Mouse (Mus musculus): Measurements from ENCODE around the gene Gnl1. TPM values are rescaled to one million over a fixed set of nuclear protein-coding genes. Genes with fewer than 3 reads are reported as not detected.

Gene Gnl1
- polyA plus RNA-seq, 1 experiment from 2014 or later = 65.5 TPM

GRCm38 (mm10) chr17:35967621-35968020 is 12.0 kb upstream of the Gnl1 start:
- Histone ChIP-seq H3K4me1 (replicated peaks) (peaks cover 28% of the 10 kb centered on the region), H3K36me3 (peaks cover 19% of the 10 kb centered on the region), H3K27me3 (no peaks in the 10 kb centered on the region), H3K27ac (replicated peaks) (no peak overlapping the region), H3K9me3 (no peaks in the 10 kb centered on the region), H3K4me3 (no peak overlapping the region), H3K4me2 (no peak overlapping the region), H3K9ac (no peak overlapping the region)
- WGBS = 95% methylated on average over 2 of the region's 2 CpGs
- ATAC-seq (ENCODE audit: low FRiP score, low read depth) = no peak

GRCm38 (mm10) chr17:35969418-35970389 is 9.9 kb upstream of the Gnl1 start, which contains the start of gene Abcf1:
Abcf1 (minus strand) TSS chr17:35969761.
- peak within 1 kb of the TSS; percentile 86 for H3K9ac ChIP-seq
- H3K27ac ChIP-seq (replicated peaks) = peak within 1 kb of the TSS; percentile 81
- peak; percentile 98 for ATAC-seq (ENCODE audit: low FRiP score, low read depth)
- H3K4me3 ChIP-seq = peak within 1 kb of the TSS; percentile 91
- no peaks in the 10 kb centered on the region for H3K27me3 ChIP-seq
- H3K36me3 ChIP-seq = peaks cover 16% of the 10 kb centered on the region
- H3K4me1 ChIP-seq (replicated peaks) = peaks cover 28% of the 10 kb centered on the region
- under 1% methylated on average over 68 of the region's 68 CpGs for WGBS
- no peaks in the 10 kb centered on the region for H3K9me3 ChIP-seq
- peak within 1 kb of the TSS; percentile 86 for H3K4me2 ChIP-seq

- H3K4me1 ChIP-seq (replicated peaks) = peaks cover 28% of the 10 kb centered on the region
- WGBS = 67% methylated on average over 1 of the region's 1 CpGs
- H3K9ac ChIP-seq = no peak overlapping the region
- no peak overlapping the region for H3K4me2 ChIP-seq
- H3K27ac ChIP-seq (replicated peaks) = no peak overlapping the region
- H3K27me3 ChIP-seq = no peaks in the 10 kb centered on the region
- peaks cover 25% of the 10 kb centered on the region for H3K36me3 ChIP-seq
- no peaks in the 10 kb centered on the region for H3K9me3 ChIP-seq
- no peak overlapping the region for H3K4me3 ChIP-seq
- no peak for ATAC-seq (ENCODE audit: low FRiP score, low read depth)
Measured at GRCm38 (mm10) chr17:35972131-35972530, 7.5 kb upstream of the Gnl1 start.

GRCm38 (mm10) chr17:35978811-35979400 is 745 bp upstream of the Gnl1 start:
- peak; percentile 89 for ATAC-seq (ENCODE audit: low FRiP score, low read depth)
- Histone ChIP-seq H3K27ac (replicated peaks) (peak overlapping the region; percentile 98), H3K36me3 (peaks cover 36% of the 10 kb centered on the region), H3K4me3 (peak overlapping the region; percentile 99), H3K4me1 (replicated peaks) (peaks cover 29% of the 10 kb centered on the region), H3K4me2 (peak overlapping the region; percentile 94), H3K27me3 (no peaks in the 10 kb centered on the region), H3K9me3 (no peaks in the 10 kb centered on the region), H3K9ac (peak overlapping the region; percentile 90)
- under 1% methylated on average over 41 of the region's 41 CpGs for WGBS

- H3K36me3 ChIP-seq = peaks cover 35% of the 10 kb centered on the region
- peak overlapping the region; percentile 94 for H3K4me2 ChIP-seq
- H3K9me3 ChIP-seq = no peaks in the 10 kb centered on the region
- H3K4me3 ChIP-seq = peak overlapping the region; percentile 99
- peaks cover 29% of the 10 kb centered on the region for H3K4me1 ChIP-seq (replicated peaks)
- no peaks in the 10 kb centered on the region for H3K27me3 ChIP-seq
- ATAC-seq (ENCODE audit: low FRiP score, low read depth) = peak; percentile 35
- peak overlapping the region; percentile 90 for H3K9ac ChIP-seq
- WGBS = under 1% methylated on average over 28 of the region's 29 CpGs
- peak overlapping the region; percentile 98 for H3K27ac ChIP-seq (replicated peaks)
Measured at GRCm38 (mm10) chr17:35980363-35980754, 708 bp downstream of the Gnl1 start.

GRCm38 (mm10) chr17:35981776-35982175 is 2.1 kb downstream of the Gnl1 start:
- Histone ChIP-seq H3K4me1 (replicated peaks) (peaks cover 29% of the 10 kb centered on the region), H3K4me2 (0 out of 2 replicates have a peak overlapping the region, but pooled peaks have one; percentile 94), H3K9me3 (no peaks in the 10 kb centered on the region), H3K27ac (replicated peaks) (no peak overlapping the region), H3K9ac (no peak overlapping the region), H3K4me3 (no peak overlapping the region), H3K36me3 (peaks cover 41% of the 10 kb centered on the region), H3K27me3 (no peaks in the 10 kb centered on the region)
- 91% methylated on average over 9 of the region's 9 CpGs for WGBS
- ATAC-seq (ENCODE audit: low FRiP score, low read depth) = no peak

GRCm38 (mm10) chr17:35991781-35992180 is 12.1 kb downstream of the Gnl1 start:
- no peak for ATAC-seq (ENCODE audit: low FRiP score, low read depth)
- H3K36me3 ChIP-seq = peaks cover 29% of the 10 kb centered on the region
- peaks cover 22% of the 10 kb centered on the region for H3K4me1 ChIP-seq (replicated peaks)
- no peak overlapping the region for H3K27ac ChIP-seq (replicated peaks)
- no peaks in the 10 kb centered on the region for H3K9me3 ChIP-seq
- H3K4me2 ChIP-seq = no peak overlapping the region
- no peaks in the 10 kb centered on the region for H3K27me3 ChIP-seq
- no peak overlapping the region for H3K4me3 ChIP-seq
- 55% methylated on average over 10 of the region's 10 CpGs for WGBS
- H3K9ac ChIP-seq = no peak overlapping the region

- peaks cover 13% of the 10 kb centered on the region for H3K36me3 ChIP-seq
- peak; percentile 67 for ATAC-seq (ENCODE audit: low FRiP score, low read depth)
- H3K9ac ChIP-seq = no peak overlapping the region
- WGBS = 7% methylated on average over 17 of the region's 17 CpGs
- peak overlapping the region; percentile 62 for H3K4me3 ChIP-seq
- peak overlapping the region; percentile 33; the same call in 1 of the 2 replicates for H3K27ac ChIP-seq (replicated peaks)
- no peaks in the 10 kb centered on the region for H3K9me3 ChIP-seq
- H3K27me3 ChIP-seq = no peaks in the 10 kb centered on the region
- peaks cover 33% of the 10 kb centered on the region for H3K4me1 ChIP-seq (replicated peaks)
- peak overlapping the region; percentile 66 for H3K4me2 ChIP-seq
Measured at GRCm38 (mm10) chr17:35993675-35994074, 14.0 kb downstream of the Gnl1 start.

- Histone ChIP-seq H3K4me3 (peak overlapping the region; percentile 62), H3K9me3 (no peaks in the 10 kb centered on the region), H3K27me3 (no peaks in the 10 kb centered on the region), H3K27ac (replicated peaks) (peak overlapping the region; percentile 82), H3K9ac (peak overlapping the region; percentile 71), H3K36me3 (peaks cover 6% of the 10 kb centered on the region; the same call in 1 of the 2 replicates), H3K4me1 (replicated peaks) (peaks cover 33% of the 10 kb centered on the region), H3K4me2 (peak overlapping the region; percentile 66)
- peak; percentile 82 for ATAC-seq (ENCODE audit: low FRiP score, low read depth)
- WGBS = 2% methylated on average over 31 of the region's 31 CpGs
Measured at GRCm38 (mm10) chr17:35994175-35994878, 14.7 kb downstream of the Gnl1 start.

- peak overlapping the region; percentile 82 for H3K27ac ChIP-seq (replicated peaks)
- no peak for ATAC-seq (ENCODE audit: low FRiP score, low read depth)
- 3% methylated on average over 14 of the region's 14 CpGs for WGBS
Measured at GRCm38 (mm10) chr17:35994879-35995240, 15.2 kb downstream of the Gnl1 start.

GRCm38 (mm10) chr17:35996949-35997348 is 17.3 kb downstream of the Gnl1 start:
- Histone ChIP-seq H3K4me3 (no peak overlapping the region), H3K9ac (no peak overlapping the region), H3K4me1 (replicated peaks) (peaks cover 33% of the 10 kb centered on the region), H3K27ac (replicated peaks) (no peak overlapping the region), H3K9me3 (no peaks in the 10 kb centered on the region), H3K27me3 (no peaks in the 10 kb centered on the region), H3K4me2 (peak overlapping the region; percentile 21; the same call in 1 of the 2 replicates), H3K36me3 (no peaks in the 10 kb centered on the region)
- WGBS = 2% methylated on average over 11 of the region's 11 CpGs
- peak; percentile 70 for ATAC-seq (ENCODE audit: low FRiP score, low read depth)

More at GRCm38 (mm10) chr17:35994879-35995240, 15.2 kb downstream of the Gnl1 start:
- Histone ChIP-seq H3K4me3 (peak overlapping the region; percentile 62), H3K4me1 (replicated peaks) (peaks cover 33% of the 10 kb centered on the region), H3K4me2 (peak overlapping the region; percentile 66), H3K9me3 (no peaks in the 10 kb centered on the region), H3K36me3 (peaks cover under 1% of the 10 kb centered on the region; the same call in 1 of the 2 replicates), H3K27me3 (no peaks in the 10 kb centered on the region), H3K9ac (peak overlapping the region; percentile 71)

Measured in hindbrain, embryonic 15.5 days (tissue).